Mouse (Mus musculus) cortical plate, adult 2 months (tissue): ENCODE measurements at regions not wholly inside any gene's neighbourhood (a gene's known extent, or its start where the extent isn't known, plus 50 kb on each side); places are given as distances from the start of the nearest gene placed in this dataset.

Experiments
- CTCF ChIP-seq: fragments of 200-500 bp; IDR thresholded peaks from 2 replicates; pipeline ENCODE4 v1.5.1; 2011; ENCODE audit warnings: mild to moderate bottlenecking, control low read depth, low read length; ENCODE audit not compliant: insufficient read depth; ENCODE audit errors: extremely low read depth
- POLR2A ChIP-seq: fragments of 200-500 bp; IDR thresholded peaks from 2 replicates; pipeline ENCODE4 v1.6.1; 2011; ENCODE audit warnings: mild to moderate bottlenecking, low read length, control low read depth; ENCODE audit not compliant: insufficient read depth; ENCODE audit errors: extremely low read depth

DNA sequence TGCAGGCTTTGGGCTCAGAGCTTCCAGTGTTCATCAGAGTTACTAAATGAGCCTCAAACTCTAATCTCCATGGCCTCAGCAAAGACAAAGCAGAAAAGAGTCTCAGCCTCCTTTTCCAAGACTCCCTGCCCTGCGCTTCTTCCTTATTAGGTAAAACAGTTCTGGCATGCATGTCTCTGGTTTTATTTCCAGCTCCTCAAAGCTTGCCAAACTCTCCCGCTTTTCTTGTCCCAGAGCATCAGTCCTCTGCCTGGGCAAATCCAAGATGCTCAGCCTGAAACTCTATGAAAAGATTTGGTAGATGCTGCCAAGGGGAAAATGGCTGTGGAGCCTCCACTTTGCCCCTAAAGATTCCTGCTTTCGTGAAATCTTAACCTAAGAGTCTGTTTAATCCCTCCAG is 251.6 kb downstream of the Rnf144a start:
- TF ChIP-seq POLR2A (no peak), CTCF (no peak)
